Mouse (Mus musculus) limb, embryonic 13.5 days (tissue): ENCODE data around the gene 2700097O09Rik. TPM values are rescaled to one million over a fixed set of nuclear protein-coding genes. Genes with fewer than 3 reads are reported as not detected.

Experiments
- ATAC-seq: fragments of 200-750 bp; cut with Nextera tagmentation; 2 replicates; pipeline ENCODE4 v1.8.0; 2017; ENCODE audit warnings: low read depth, moderate number of reproducible peaks, moderate TSS enrichment; ENCODE audit not compliant: low FRiP score
- H3K27ac ChIP-seq: fragments of 300-500 bp; sonication (generic); 2 replicates; pipeline ENCODE4 v1.5.1; 2015; ENCODE audit warnings: inconsistent platforms, mild to moderate bottlenecking, moderate library complexity
- H3K27me3 ChIP-seq: fragments of 300-500 bp; sonication (generic); 2 replicates; pipeline ENCODE4 v1.6.1; 2015; ENCODE audit warnings: mild to moderate bottlenecking, inconsistent platforms
- H3K36me3 ChIP-seq: fragments of 300-500 bp; sonication (generic); 2 replicates; pipeline ENCODE4 v1.6.1; 2015; ENCODE audit warnings: inconsistent platforms, mild to moderate bottlenecking, moderate library complexity
- H3K4me1 ChIP-seq: fragments of 300-500 bp; sonication (generic); 2 replicates; pipeline ENCODE4 v1.6.1; 2015; ENCODE audit warnings: inconsistent platforms
- H3K4me2 ChIP-seq: fragments of 300-500 bp; sonication (generic); replicated peaks from 2 replicates; pipeline ENCODE4 v1.6.1; 2015; ENCODE audit warnings: inconsistent platforms, mild to moderate bottlenecking, moderate library complexity
- H3K4me3 ChIP-seq: fragments of 300-500 bp; sonication (generic); 2 replicates; pipeline ENCODE4 v1.5.1; 2015; ENCODE audit warnings: moderate library complexity, mild to moderate bottlenecking, inconsistent platforms
- H3K9ac ChIP-seq: fragments of 300-500 bp; sonication (generic); 2 replicates; pipeline ENCODE4 v1.6.1; 2015; ENCODE audit warnings: mild to moderate bottlenecking, inconsistent platforms
- H3K9me3 ChIP-seq: fragments of 300-500 bp; sonication (generic); 2 replicates; pipeline ENCODE4 v1.6.1; 2016; ENCODE audit warnings: inconsistent platforms
- WGBS: fragments of 180-500 bp; shearing (Covaris S2); methylation state at CpG from one replicate; pipeline ENCODE4 v1.1.7; 2015; 5-methylcytosine and 5-hydroxymethylcytosine counted together
- polyA plus RNA-seq: library from polyadenylated mRNA; unstranded; fragments of >200 nt; fragmentation: Nextera tagmentation; extraction: Ambion mirVana; gene quantifications from 2 replicates; pipeline ENCODE4 v1.2.1, GENCODE M21; 2015

The 2700097O09Rik gene
- polyA plus RNA-seq, 1 experiment from 2014 or later = 45.5 TPM

DNA sequence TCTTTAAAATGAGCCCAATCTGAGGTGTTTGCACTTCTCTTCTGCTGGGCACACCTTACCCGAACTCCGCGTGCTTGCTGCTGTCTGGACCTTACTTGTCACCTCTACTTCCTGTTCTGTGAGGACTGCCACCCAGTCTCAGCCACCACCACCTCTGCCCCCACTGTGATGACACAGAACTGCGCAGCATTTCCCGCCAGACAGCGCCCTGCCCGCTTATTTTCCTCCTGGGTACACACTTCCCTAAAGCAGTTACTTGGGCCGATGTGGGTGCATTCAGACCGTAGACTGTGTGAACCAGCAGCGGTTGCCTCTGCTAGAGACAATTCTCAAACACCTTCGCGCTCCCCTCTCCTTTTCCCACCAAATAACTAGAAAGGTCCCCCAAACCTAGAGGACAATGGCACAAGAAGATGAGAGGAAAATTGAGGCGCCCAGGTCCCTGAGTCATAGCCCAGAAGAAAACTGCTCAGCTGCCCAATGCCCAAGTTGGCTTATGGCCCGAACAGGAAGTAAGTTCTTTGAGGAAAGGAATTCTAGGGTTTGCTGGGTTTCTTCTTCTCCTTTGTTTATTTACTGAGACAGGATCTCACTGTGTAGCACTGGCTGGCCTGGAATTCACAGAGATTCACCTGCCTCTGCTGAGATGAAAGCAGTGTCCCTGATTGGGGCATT, 80.8 kb downstream of the 2700097O09Rik start:
- Histone ChIP-seq H3K4me3 (no peak overlapping the region), H3K4me2 (no peak overlapping the region), H3K36me3 (no peaks in the 10 kb centered on the region), H3K27ac (no peak overlapping the region), H3K27me3 (no peaks in the 10 kb centered on the region), H3K9me3 (no peaks in the 10 kb centered on the region), H3K9ac (no peak overlapping the region), H3K4me1 (no peaks in the 10 kb centered on the region; the same call in 1 of the 2 replicates)
- ATAC-seq = no peak
- 79% methylated on average over 14 of the region's 14 CpGs for WGBS

DNA sequence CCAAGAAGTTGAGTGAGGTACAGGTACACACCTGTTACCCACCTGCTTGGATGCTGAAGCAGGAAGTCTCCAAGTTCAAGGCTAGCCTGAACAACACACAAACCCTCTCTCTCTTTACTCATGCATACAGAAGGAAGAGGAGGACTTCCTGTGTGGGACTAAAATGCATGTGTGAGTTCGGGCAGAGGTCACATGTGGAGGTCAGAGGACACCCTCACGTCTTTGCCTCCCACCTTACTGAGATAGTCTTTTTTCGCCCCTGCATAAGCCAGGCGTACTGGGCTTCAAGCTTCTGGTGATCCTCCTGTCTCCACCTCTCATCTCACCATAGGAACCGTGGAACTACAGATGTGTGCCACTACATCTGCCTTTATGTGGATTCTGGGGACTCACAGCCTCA, 81.5 kb downstream of the 2700097O09Rik start:
- Histone ChIP-seq H3K4me3 (no peak overlapping the region), H3K4me2 (no peak overlapping the region), H3K9me3 (no peaks in the 10 kb centered on the region), H3K36me3 (no peaks in the 10 kb centered on the region), H3K4me1 (no peaks in the 10 kb centered on the region; the same call in 1 of the 2 replicates), H3K27me3 (no peaks in the 10 kb centered on the region), H3K9ac (no peak overlapping the region), H3K27ac (no peak overlapping the region)
- ATAC-seq = no peak
- 67% methylated on average over 5 of the region's 5 CpGs for WGBS

DNA sequence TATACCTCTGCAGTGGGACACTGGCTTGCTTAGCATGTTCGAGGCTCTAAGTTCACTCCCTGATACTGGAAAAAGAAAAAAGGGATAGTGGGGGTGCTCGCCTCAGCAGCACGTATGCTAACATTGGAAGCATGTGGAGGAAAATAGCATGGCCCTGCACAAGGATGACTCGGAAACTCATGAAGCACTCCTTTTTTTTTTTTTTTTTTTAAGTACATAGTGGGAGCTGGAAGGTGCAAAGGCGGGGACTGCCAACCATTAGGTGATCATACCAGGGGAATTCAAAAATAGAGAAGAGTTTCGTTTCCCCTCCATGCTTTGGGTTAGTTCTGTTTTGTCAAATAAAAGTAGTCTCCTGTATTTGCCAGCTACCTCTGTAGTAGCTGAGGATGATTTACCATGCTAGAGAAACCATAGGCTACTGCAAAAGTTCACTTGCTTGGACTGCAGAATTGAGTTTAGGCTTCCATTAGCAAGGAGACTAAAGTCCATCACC, 82.9 kb downstream of the 2700097O09Rik start:
- Histone ChIP-seq H3K9me3 (no peaks in the 10 kb centered on the region), H3K36me3 (no peaks in the 10 kb centered on the region), H3K4me1 (no peaks in the 10 kb centered on the region; the same call in 1 of the 2 replicates), H3K27ac (no peak overlapping the region), H3K4me2 (no peak overlapping the region), H3K9ac (no peak overlapping the region), H3K4me3 (no peak overlapping the region), H3K27me3 (no peaks in the 10 kb centered on the region)
- no peak for ATAC-seq
- WGBS = 81% methylated on average over 6 of the region's 6 CpGs

GRCm38 (mm10) chr12:54995965-54996364, 83.9 kb downstream of the 2700097O09Rik start:
- Histone ChIP-seq H3K9me3 (no peaks in the 10 kb centered on the region), H3K4me1 (no peaks in the 10 kb centered on the region; the same call in 1 of the 2 replicates), H3K9ac (no peak overlapping the region), H3K4me3 (no peak overlapping the region), H3K27me3 (no peaks in the 10 kb centered on the region), H3K4me2 (no peak overlapping the region), H3K27ac (no peak overlapping the region), H3K36me3 (no peaks in the 10 kb centered on the region)
- 46% methylated on average over 3 of the region's 3 CpGs for WGBS
- ATAC-seq = no peak

Other genes starting within 250 kb of the 2700097O09Rik start
- gene Cfl2, start 217.2 kb downstream of the 2700097O09Rik start, polyA plus RNA-seq = 184 and 187 TPM in 2 replicates
- gene Gm20403, start 93.6 kb downstream of the 2700097O09Rik start, polyA plus RNA-seq = not detected in 2 replicates
- gene Baz1a, start 65.8 kb downstream of the 2700097O09Rik start, polyA plus RNA-seq = 21.6 and 23.7 TPM in 2 replicates
- gene Srp54a, start 152 bp upstream of the 2700097O09Rik start, polyA plus RNA-seq = 180 and 207 TPM in 2 replicates
- 21.5 and 25.8 TPM in 2 replicates for gene Fam177a, start 44.4 kb upstream of the 2700097O09Rik start, polyA plus RNA-seq
- gene Srp54b, start 75.0 kb upstream of the 2700097O09Rik start, polyA plus RNA-seq = 63.5 and 69.6 TPM in 2 replicates
- 0.15 and 3.2 TPM in 2 replicates for gene 1700047I17Rik2, start 119.5 kb upstream of the 2700097O09Rik start, polyA plus RNA-seq
- gene Srp54c, start 150.1 kb upstream of the 2700097O09Rik start, polyA plus RNA-seq = 80.3 and 85.2 TPM in 2 replicates
- gene 1110008L16Rik, start 219.5 kb upstream of the 2700097O09Rik start, polyA plus RNA-seq = 14.6 and 14.9 TPM in 2 replicates
- gene Ppp2r3c, start 222.9 kb upstream of the 2700097O09Rik start, polyA plus RNA-seq = 16.7 and 17.5 TPM in 2 replicates